Mouse (Mus musculus) heart, adult 9 months (tissue): ENCODE measurements around the gene Cryab.

Experiments used
- DNase-seq, 2 experiments: peaks; one replicate each; pipeline ENCODE4 v3.0.0; 2022; ENCODE audit warnings: low spot score in 2 of 2

The Cryab gene

DNA sequence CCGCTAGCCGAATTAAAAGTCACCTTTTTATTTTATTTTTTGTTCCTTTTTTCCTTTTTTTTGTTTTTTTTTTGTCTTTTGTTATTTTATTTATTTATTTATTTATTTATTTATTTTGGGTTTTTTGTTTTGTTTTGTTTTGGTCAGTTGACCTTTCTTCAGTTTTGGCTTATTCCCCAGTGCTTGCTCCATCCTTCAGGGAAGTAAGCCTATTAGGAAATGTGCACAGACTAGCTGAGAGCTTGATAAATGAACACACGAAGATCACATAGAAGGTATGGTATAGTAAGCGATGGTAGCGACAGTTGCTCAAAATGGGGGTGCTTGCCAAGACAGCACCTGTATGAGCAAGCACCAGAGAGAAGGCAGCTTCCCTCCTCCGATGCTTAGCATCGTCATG is 46.5 kb downstream of the Cryab start:
- no peak for DNase-seq

GRCm38 (mm10) chr9:50798368-50798767 is 47.2 kb downstream of the Cryab start:
- no peak for DNase-seq

GRCm38 (mm10) chr9:50800985-50801384 is 49.9 kb downstream of the Cryab start:
- peak in 1 of 2 experiments; percentile 6 for DNase-seq

- DNase-seq, result no peak
These were observed 52.0 kb downstream of the Cryab start for GRCm38 (mm10) chr9:50803055-50803671.
